Mouse (Mus musculus) ES-CJ7 (cell line): ENCODE measurements around the gene Tspoap1.

Source experiments
- DNase-seq: peaks from one replicate; pipeline ENCODE4 v3.0.0; 2011; ENCODE audit warnings: low read depth, low spot score

The Tspoap1 gene

GRCm38 (mm10) chr11:87745632-87746555, 14.4 kb upstream of the Tspoap1 start:
- DNase-seq = no peak

GRCm38 (mm10) chr11:87747312-87747711, 13.0 kb upstream of the Tspoap1 start:
- DNase-seq = no peak

- no peak for DNase-seq
These were observed 12.6 kb upstream of the Tspoap1 start for GRCm38 (mm10) chr11:87747716-87748115.

- DNase-seq = peak; percentile 83
These were observed 11.9 kb upstream of the Tspoap1 start for GRCm38 (mm10) chr11:87748132-87749119.

- DNase-seq = peak; percentile 89
These were observed 10.9 kb upstream of the Tspoap1 start for GRCm38 (mm10) chr11:87749192-87750042.

- DNase-seq = no peak
These were observed 10.3 kb upstream of the Tspoap1 start for GRCm38 (mm10) chr11:87750043-87750421.

GRCm38 (mm10) chr11:87750521-87750920, 9.8 kb upstream of the Tspoap1 start:
- no peak for DNase-seq

- no peak for DNase-seq
These were observed 9.3 kb upstream of the Tspoap1 start for GRCm38 (mm10) chr11:87751031-87751430.

- DNase-seq = no peak
These were observed 8.8 kb upstream of the Tspoap1 start for GRCm38 (mm10) chr11:87751491-87751966.

GRCm38 (mm10) chr11:87752307-87752706, 8.0 kb upstream of the Tspoap1 start:
- DNase-seq = peak; percentile 73

GRCm38 (mm10) chr11:87753255-87753654, 7.1 kb upstream of the Tspoap1 start:
- DNase-seq = no peak

GRCm38 (mm10) chr11:87753891-87754501, 6.3 kb upstream of the Tspoap1 start:
- no peak for DNase-seq

GRCm38 (mm10) chr11:87754603-87755002, 5.7 kb upstream of the Tspoap1 start:
- DNase-seq = no peak

- no peak for DNase-seq
These were observed 4.9 kb upstream of the Tspoap1 start for GRCm38 (mm10) chr11:87755360-87756017.

- DNase-seq = no peak
These were observed 4.0 kb upstream of the Tspoap1 start for GRCm38 (mm10) chr11:87756251-87756820.

GRCm38 (mm10) chr11:87757001-87757954, 3.1 kb upstream of the Tspoap1 start:
- DNase-seq = no peak

GRCm38 (mm10) chr11:87758161-87758911, 2.0 kb upstream of the Tspoap1 start:
- DNase-seq = no peak
